Mouse (Mus musculus): ENCODE results near the gene Id3.

Id3 gene

GRCm38 (mm10) chr4:136147436-136148135, 4.3 kb downstream of the Id3 start:
- peak; percentile 49 to 75 for DNase-seq (ENCODE audit: low spot score in 2 of 2)

DNA sequence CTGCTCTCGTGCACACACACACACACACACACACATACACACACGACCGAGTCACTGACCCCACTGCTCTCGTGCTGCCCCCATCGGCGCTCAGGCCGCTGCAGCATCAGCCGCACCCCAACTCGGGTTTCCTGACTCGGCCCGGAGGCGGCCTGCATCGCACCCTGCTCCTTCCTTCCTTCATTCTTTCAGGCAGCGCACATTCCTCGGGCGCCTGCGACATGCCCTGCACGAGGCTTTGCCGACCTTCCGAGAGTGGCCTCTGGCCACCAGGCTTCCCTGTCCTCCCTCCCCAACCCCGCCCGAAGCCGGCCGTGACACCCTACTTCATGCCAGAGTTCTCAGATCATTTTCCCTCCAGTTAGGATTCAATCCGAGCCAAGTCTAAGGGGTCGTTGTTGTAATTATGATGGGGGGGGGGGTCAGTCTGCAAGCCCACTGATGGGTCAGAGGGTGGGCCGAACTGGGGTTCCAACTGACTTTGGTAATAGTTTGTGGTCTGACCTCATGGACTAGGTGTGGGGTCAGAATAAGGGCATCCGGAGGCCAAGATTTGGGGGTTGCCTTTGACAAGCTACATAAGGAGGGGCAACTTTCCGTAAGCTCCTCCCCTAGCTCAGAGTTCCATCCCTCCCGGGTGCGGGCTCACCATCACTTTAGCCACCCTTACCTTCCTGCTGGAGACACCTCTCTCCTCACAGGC, 5.2 kb downstream of the Id3 start:
- DNase-seq (ENCODE audit: low spot score in 2 of 2): no peak

- no peak for DNase-seq (ENCODE audit: low spot score in 2 of 2)
These were observed 5.7 kb downstream of the Id3 start for GRCm38 (mm10) chr4:136149045-136149379.

DNA sequence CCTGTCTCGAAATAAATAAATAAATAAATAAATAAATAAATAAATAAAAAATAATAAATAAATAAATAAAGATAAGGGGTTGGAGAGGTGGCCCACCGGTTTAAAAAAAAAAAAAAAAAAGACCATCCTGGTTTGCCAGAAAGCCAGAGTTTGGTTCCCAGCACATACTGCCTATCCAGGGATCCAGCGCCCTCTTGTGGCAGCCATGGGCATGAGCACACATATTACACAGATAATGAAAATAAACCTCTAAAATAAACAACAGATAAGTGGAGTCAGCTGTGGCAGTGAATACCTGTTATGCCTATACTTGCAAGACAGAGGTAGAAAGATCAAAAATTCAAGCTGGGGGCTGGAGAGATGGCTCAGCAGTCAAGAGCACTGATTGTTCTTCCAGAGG, 6.4 kb downstream of the Id3 start:
- no peak for DNase-seq (ENCODE audit: low spot score in 2 of 2)

DNA sequence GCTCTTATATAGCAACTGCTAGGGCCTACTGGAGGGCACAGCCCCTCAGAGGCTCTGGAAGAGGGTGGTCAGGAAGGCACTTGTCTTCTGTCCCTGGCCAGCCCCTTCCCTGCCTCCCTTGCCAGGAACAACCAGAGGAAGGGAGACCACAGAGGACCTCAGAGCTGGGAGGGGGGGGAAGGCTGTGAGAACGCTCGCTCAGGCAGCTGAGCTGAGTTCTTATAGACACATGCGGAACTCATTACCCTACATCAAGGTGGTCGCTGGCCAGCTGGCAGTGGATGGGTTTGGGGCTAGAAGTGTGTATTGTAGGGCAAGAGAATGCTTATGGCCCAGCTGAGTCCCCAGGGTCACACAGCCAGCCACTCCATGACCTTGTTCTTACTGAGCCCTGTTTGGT, 7.3 kb downstream of the Id3 start:
- DNase-seq (ENCODE audit: low spot score in 2 of 2): no peak

DNA sequence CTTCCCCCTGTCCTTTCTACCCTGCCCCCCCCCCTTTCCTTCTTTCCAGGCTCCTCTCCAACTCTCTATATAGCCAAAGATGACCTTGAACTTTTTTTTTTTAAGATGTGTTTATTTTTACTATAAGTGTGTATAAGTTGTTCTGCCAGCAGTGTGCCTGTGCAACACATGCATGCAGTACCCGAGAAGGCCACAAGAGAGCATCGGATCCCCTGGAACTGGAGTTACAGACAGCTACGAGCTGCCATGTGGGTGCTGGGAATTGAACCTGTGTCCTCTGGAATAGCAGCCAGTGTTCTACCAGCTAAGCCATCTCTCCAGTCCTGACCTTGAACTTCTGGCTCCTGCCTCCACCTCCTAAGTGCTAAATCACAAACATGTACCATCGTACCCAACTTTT, 9.5 kb downstream of the Id3 start:
- DNase-seq (ENCODE audit: low spot score in 2 of 2): no peak

- DNase-seq (ENCODE audit: low spot score in 2 of 2): no peak
These were observed 11.2 kb downstream of the Id3 start for GRCm38 (mm10) chr4:136154462-136154861.

DNA sequence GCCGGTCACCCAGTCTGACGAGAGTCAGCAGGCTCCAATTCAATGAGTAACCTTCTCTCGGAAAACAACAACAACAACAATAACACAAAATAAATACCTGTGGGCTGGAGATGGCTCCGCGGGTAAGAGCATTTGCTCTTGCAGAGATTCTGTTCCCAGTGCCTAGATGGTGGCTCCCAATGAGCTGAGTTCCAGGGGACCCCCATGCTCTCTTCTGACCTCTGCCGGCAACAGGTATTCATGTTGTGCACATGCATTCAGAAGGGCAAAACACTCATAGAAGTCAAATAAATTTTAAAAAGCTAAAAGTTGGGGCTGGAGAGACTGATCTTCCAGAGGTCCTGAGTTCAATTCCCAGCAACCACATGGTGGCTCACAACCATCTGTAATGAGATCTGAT, 15.2 kb downstream of the Id3 start:
- DNase-seq (ENCODE audit: low spot score in 2 of 2): no peak

DNA sequence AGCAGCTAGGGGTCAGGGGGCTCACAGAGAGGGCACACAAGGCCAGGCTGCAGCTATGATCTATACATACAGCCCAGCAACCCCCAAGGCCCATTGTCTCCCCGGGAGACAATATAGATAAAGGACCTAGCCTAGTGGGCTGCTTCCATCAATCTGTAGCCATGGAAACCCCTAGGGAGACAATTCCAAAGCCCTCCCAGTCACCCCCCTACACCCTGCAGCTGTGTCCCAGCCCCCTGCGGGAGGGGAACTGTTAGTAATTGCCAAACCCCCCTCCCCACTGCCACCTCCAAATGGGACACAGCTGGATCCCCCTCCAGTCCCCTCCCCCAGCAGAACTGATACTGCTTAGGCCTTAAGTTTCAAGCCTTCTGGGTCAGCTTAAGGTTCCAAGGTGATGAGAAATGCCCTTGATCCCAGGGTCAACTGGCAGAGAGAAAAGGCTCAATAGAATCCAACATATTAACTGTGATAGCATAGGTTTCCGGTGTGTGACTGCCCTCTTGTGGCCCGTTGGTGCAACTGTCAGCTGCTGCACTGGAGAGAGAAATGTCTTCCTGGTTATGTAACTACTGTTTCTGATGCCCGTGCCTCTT, 16.6 kb downstream of the Id3 start:
- DNase-seq (ENCODE audit: low spot score in 2 of 2): peak in 1 of 2 experiments; percentile 74

- DNase-seq (ENCODE audit: low spot score in 2 of 2): peak; percentile 84 to 93
These were observed 20.2 kb downstream of the Id3 start for GRCm38 (mm10) chr4:136163448-136163847.

GRCm38 (mm10) chr4:136164981-136165380, 21.7 kb downstream of the Id3 start:
- no peak for DNase-seq (ENCODE audit: low spot score in 2 of 2)

GRCm38 (mm10) chr4:136167701-136168100, 24.4 kb downstream of the Id3 start:
- no peak for DNase-seq (ENCODE audit: low spot score in 2 of 2)

DNA sequence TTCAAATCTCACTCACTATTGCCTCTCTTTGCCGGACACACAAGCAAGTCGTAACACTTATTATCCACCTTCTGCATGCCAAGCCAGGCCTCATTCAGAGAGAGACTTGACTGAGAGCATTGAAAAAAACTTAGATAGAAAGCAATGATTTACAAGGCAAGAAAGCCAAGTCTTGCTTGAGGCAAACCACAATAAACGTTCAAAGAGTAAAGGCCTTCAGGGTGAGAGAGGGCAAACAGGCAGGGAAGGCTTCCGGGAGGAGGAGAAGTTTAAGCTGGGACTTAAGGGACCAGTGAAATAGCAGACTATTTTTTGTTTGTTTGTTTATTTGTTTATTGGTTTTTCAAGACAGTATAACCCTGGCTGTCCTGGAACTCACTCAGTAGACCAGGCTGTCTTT, 27.1 kb downstream of the Id3 start:
- no peak for DNase-seq (ENCODE audit: low spot score in 2 of 2)

DNA sequence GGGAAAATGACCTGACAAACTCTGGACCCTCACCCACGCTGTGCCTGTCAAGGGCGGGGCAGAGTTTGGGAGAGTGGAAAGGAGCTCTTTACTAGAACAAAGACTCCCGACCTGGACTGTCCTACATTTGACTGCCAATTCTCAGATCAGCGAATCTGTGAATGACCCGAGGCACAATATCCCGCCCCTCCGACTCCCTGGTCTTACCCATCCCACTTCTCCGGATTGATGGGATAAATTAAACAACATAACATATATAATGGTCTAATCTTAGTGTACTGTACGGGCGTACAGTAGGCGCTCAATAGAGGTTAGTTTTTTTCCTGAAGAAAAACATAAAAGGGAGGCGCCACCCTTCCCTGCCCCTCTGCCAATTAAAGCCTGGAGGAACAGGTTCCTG, 28.2 kb downstream of the Id3 start:
- DNase-seq (ENCODE audit: low spot score in 2 of 2): no peak

GRCm38 (mm10) chr4:136172011-136172541, 28.8 kb downstream of the Id3 start, which contains the start of gene E2f2:
TSS of gene E2f2 (plus strand) at chr4:136172394.
- DNase-seq (ENCODE audit: low spot score in 2 of 2): peak in 1 of 2 experiments; percentile 70

- peak in 1 of 2 experiments; percentile 85 for DNase-seq (ENCODE audit: low spot score in 2 of 2)
These were observed 29.4 kb downstream of the Id3 start for GRCm38 (mm10) chr4:136172542-136173209.

GRCm38 (mm10) chr4:136173210-136173715, 30.0 kb downstream of the Id3 start:
- no peak for DNase-seq (ENCODE audit: low spot score in 2 of 2)

DNA sequence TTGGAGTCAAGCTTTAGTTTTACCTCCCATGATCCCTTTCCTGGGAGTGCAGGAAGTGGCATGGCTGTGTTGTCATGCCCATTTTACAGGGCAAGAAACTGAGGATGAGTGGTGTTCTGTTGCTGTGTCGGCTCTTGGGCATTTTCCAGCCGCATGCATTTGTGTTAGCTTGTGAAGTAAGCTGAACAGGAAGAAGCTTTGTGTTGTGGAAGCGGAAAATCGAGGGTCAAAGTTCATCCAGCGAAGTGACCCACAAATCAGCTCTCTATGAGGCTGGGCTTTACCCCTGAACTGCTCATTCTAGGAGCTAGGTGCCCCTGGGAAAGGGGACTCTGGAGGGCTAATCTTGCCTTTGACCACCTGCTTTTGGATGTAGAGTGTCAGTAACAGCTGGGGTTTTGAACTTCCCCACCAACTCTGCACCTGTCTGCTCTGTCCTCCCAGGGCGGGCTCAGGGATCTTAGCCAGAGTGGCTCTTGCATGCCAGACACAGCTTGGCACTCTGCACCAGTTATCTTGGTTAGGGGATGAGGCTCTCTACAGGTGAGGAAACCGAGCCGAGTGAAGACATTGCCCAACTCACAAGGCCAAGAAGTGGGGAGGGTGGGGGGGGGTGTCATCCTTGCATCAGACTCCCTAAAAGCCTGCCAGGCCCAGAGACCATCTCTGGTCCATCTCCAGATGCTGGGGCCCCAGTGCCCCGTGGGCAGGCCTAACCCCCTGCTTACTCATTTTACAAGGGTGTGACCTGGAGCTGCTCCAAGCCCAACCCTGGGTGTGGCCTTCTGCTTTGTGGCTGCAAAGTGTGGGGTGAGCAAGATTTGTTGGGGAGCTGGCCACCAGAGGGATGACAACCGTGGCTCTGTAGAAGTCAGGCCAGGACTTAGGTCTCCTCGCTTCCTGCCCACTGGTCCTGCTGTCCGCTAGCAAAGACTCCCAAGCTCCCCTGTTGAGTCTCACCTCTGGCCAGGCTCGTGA, 31.2 kb downstream of the Id3 start:
- DNase-seq (ENCODE audit: low spot score in 2 of 2): no peak

GRCm38 (mm10) chr4:136176022-136176552, 32.8 kb downstream of the Id3 start:
- no peak for DNase-seq (ENCODE audit: low spot score in 2 of 2)

DNA sequence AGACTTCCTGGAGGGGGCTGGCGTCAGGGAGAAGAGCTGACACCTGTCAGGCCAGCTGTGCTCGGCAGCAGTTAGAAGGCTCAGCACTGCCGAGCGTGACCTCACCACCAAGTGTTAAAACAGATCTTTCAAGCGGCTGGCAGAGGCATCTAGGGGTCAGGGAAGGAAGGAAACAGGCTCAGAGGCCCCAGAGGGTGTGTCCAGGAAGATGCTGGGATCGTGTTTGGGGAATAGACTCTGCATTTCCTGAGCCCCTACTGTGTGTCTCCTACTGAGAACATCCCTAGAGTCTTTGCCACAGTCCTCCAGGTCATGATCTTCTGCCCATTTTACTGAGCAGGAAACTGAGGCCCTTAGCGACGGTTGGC, 33.9 kb downstream of the Id3 start:
- DNase-seq (ENCODE audit: low spot score in 2 of 2): no peak

Data from cerebellum, postnatal 4 days (tissue).